Mouse (Mus musculus) neural tube, embryonic 14.5 days (tissue): ENCODE measurements at regions not wholly inside any gene's neighbourhood (a gene's known extent, or its start where the extent isn't known, plus 50 kb on each side); places are given as distances from the start of the nearest gene placed in this dataset.

Experiments
- ATAC-seq: fragments of 200-750 bp; cut with Nextera tagmentation; 2 replicates; pipeline ENCODE4 v1.8.0; 2017; ENCODE audit warnings: low read depth, mild to moderate bottlenecking, moderate TSS enrichment, moderate library complexity
- H3K27ac ChIP-seq: fragments of 300-500 bp; sonication (generic); 2 replicates; pipeline ENCODE4 v1.5.1; 2014; ENCODE audit warnings: low read depth, mild to moderate bottlenecking, control low read depth, low read length, moderate library complexity, mixed read lengths
- H3K27me3 ChIP-seq: fragments of 300-500 bp; sonication (generic); 2 replicates; pipeline ENCODE4 v1.6.1; 2014; ENCODE audit warnings: low read length; ENCODE audit not compliant: control insufficient read depth, insufficient read depth
- H3K36me3 ChIP-seq: fragments of 300-500 bp; sonication (generic); 2 replicates; pipeline ENCODE4 v1.6.1; 2014; ENCODE audit warnings: low read length, mixed read lengths; ENCODE audit not compliant: control insufficient read depth, insufficient read depth
- H3K4me1 ChIP-seq: fragments of 300-500 bp; sonication (generic); 2 replicates; pipeline ENCODE4 v1.6.1; 2014; ENCODE audit warnings: low read length; ENCODE audit not compliant: control insufficient read depth, insufficient read depth
- H3K4me2 ChIP-seq: fragments of 300-500 bp; sonication (generic); 2 replicates; pipeline ENCODE4 v1.6.1; 2014; ENCODE audit warnings: mild to moderate bottlenecking, low read depth, low read length, control low read depth
- H3K4me3 ChIP-seq: fragments of 300-500 bp; sonication (generic); 2 replicates; pipeline ENCODE4 v1.5.1; 2014; ENCODE audit warnings: low read depth, low read length, control low read depth, mixed read lengths
- H3K9ac ChIP-seq: fragments of 300-500 bp; sonication (generic); replicated peaks from 2 replicates; pipeline ENCODE4 v1.6.1; 2014; ENCODE audit warnings: low read depth, mild to moderate bottlenecking, control low read depth, low read length, mixed read lengths
- H3K9me3 ChIP-seq: fragments of 300-500 bp; sonication (generic); 2 replicates; pipeline ENCODE4 v1.6.1; 2016; ENCODE audit warnings: low read length; ENCODE audit not compliant: control insufficient read depth
- WGBS: fragments of 180-500 bp; shearing (Covaris S2); extraction: QIAGEN DNeasy Blood & Tissue Kit; methylation state at CpG from one replicate; pipeline ENCODE4 v1.1.7; 2014; 5-methylcytosine and 5-hydroxymethylcytosine counted together

- WGBS, result 52% methylated on average over 1 of the region's 1 CpGs
- H3K9ac ChIP-seq, result no peak overlapping the region
- no peaks in the 10 kb centered on the region for H3K9me3 ChIP-seq
- no peak overlapping the region for H3K4me2 ChIP-seq
- no peak overlapping the region for H3K27ac ChIP-seq
- H3K4me1 ChIP-seq, result no peaks in the 10 kb centered on the region
- no peaks in the 10 kb centered on the region for H3K27me3 ChIP-seq
- ATAC-seq, result no peak
- no peaks in the 10 kb centered on the region for H3K36me3 ChIP-seq
- no peak overlapping the region for H3K4me3 ChIP-seq
These were observed 188.0 kb downstream of the Matn1 start for GRCm38 (mm10) chr4:131132201-131132600.

GRCm38 (mm10) chr4:131132781-131133180 lies 188.6 kb downstream of the Matn1 start:
- no peak overlapping the region for H3K9ac ChIP-seq

GRCm38 (mm10) chr4:131135841-131136240 lies 191.7 kb downstream of the Matn1 start:
- no peak for ATAC-seq
- Histone ChIP-seq H3K4me3 (no peak overlapping the region), H3K9ac (no peak overlapping the region), H3K27ac (no peak overlapping the region), H3K4me2 (no peak overlapping the region), H3K4me1 (no peaks in the 10 kb centered on the region), H3K36me3 (no peaks in the 10 kb centered on the region), H3K27me3 (no peaks in the 10 kb centered on the region), H3K9me3 (no peaks in the 10 kb centered on the region)
- WGBS, result 86% methylated on average over 4 of the region's 4 CpGs

More at GRCm38 (mm10) chr4:131132781-131133180, 188.6 kb downstream of the Matn1 start:
- Histone ChIP-seq H3K36me3 (no peaks in the 10 kb centered on the region), H3K9me3 (no peaks in the 10 kb centered on the region), H3K27me3 (no peaks in the 10 kb centered on the region), H3K4me2 (no peak overlapping the region), H3K4me1 (no peaks in the 10 kb centered on the region), H3K4me3 (no peak overlapping the region), H3K27ac (no peak overlapping the region)
- no peak for ATAC-seq
- 72% methylated on average over 9 of the region's 9 CpGs for WGBS

GRCm38 (mm10) chr4:131138891-131139290 lies 194.7 kb downstream of the Matn1 start:
- Histone ChIP-seq H3K9me3 (no peaks in the 10 kb centered on the region; the same call in 1 of the 2 replicates), H3K4me2 (no peak overlapping the region), H3K4me1 (no peaks in the 10 kb centered on the region), H3K27ac (no peak overlapping the region), H3K9ac (no peak overlapping the region), H3K36me3 (no peaks in the 10 kb centered on the region), H3K4me3 (no peak overlapping the region), H3K27me3 (no peaks in the 10 kb centered on the region)
- 84% methylated on average over 13 of the region's 13 CpGs for WGBS
- ATAC-seq, result no peak

- Histone ChIP-seq H3K9me3 (no peaks in the 10 kb centered on the region; the same call in 1 of the 2 replicates), H3K4me3 (no peak overlapping the region), H3K9ac (no peak overlapping the region), H3K36me3 (no peaks in the 10 kb centered on the region), H3K27ac (no peak overlapping the region), H3K4me1 (no peaks in the 10 kb centered on the region), H3K27me3 (no peaks in the 10 kb centered on the region), H3K4me2 (no peak overlapping the region)
- no peak for ATAC-seq
- 44% methylated on average over 17 of the region's 17 CpGs for WGBS
These were observed 197.8 kb downstream of the Matn1 start for GRCm38 (mm10) chr4:131141890-131142465.

- H3K27me3 ChIP-seq, result no peaks in the 10 kb centered on the region
- H3K4me1 ChIP-seq, result no peaks in the 10 kb centered on the region
- no peak overlapping the region for H3K4me3 ChIP-seq
- no peak overlapping the region for H3K9ac ChIP-seq
- H3K4me2 ChIP-seq, result no peak overlapping the region
- H3K9me3 ChIP-seq, result no peaks in the 10 kb centered on the region; the same call in 1 of the 2 replicates
- no peak overlapping the region for H3K27ac ChIP-seq
- H3K36me3 ChIP-seq, result no peaks in the 10 kb centered on the region
- ATAC-seq, result no peak
- WGBS, result 75% methylated on average over 1 of the region's 1 CpGs
These were observed 201.3 kb downstream of the Matn1 start for GRCm38 (mm10) chr4:131145507-131145906.

GRCm38 (mm10) chr4:131148042-131148747 lies 204.0 kb downstream of the Matn1 start:
- no peak overlapping the region for H3K4me3 ChIP-seq
- H3K27ac ChIP-seq, result no peak overlapping the region
- H3K4me2 ChIP-seq, result no peak overlapping the region
- H3K9me3 ChIP-seq, result no peaks in the 10 kb centered on the region
- no peaks in the 10 kb centered on the region for H3K27me3 ChIP-seq
- no peaks in the 10 kb centered on the region for H3K4me1 ChIP-seq
- WGBS, result 66% methylated on average over 16 of the region's 16 CpGs
- no peaks in the 10 kb centered on the region for H3K36me3 ChIP-seq
- H3K9ac ChIP-seq, result no peak overlapping the region
- ATAC-seq, result no peak

- Histone ChIP-seq H3K4me3 (no peak overlapping the region), H3K4me2 (no peak overlapping the region), H3K9ac (no peak overlapping the region), H3K4me1 (no peaks in the 10 kb centered on the region), H3K27ac (no peak overlapping the region), H3K9me3 (no peaks in the 10 kb centered on the region), H3K36me3 (no peaks in the 10 kb centered on the region), H3K27me3 (no peaks in the 10 kb centered on the region)
- 86% methylated on average over 5 of the region's 5 CpGs for WGBS
- no peak for ATAC-seq
These were observed 205.3 kb downstream of the Matn1 start for GRCm38 (mm10) chr4:131149466-131149865.

- no peaks in the 10 kb centered on the region for H3K27me3 ChIP-seq
- peak; percentile 28; the same call in 1 of the 2 replicates for ATAC-seq
- H3K9me3 ChIP-seq, result no peaks in the 10 kb centered on the region
- H3K4me1 ChIP-seq, result peaks cover 6% of the 10 kb centered on the region; the same call in 1 of the 2 replicates
- no peak overlapping the region for H3K4me2 ChIP-seq
- H3K36me3 ChIP-seq, result no peaks in the 10 kb centered on the region
- H3K27ac ChIP-seq, result no peak overlapping the region
- H3K9ac ChIP-seq, result no peak overlapping the region
- 38% methylated on average over 5 of the region's 5 CpGs for WGBS
- H3K4me3 ChIP-seq, result no peak overlapping the region
These were observed 215.5 kb downstream of the Matn1 start for GRCm38 (mm10) chr4:131159712-131160111.
